Mouse (Mus musculus) myocyte (in vitro differentiated cells): ENCODE results near the gene Prpf8.
A peak's percentile ranks its signal among the peaks of the same experiment; 100 is the strongest.

Experiments
- E2F4 ChIP-seq: IDR thresholded peaks from one replicate; pipeline ENCODE4 v1.6.1; 2011; ENCODE audit warnings: mild to moderate bottlenecking, control low read depth, moderate library complexity; ENCODE audit not compliant: insufficient read depth
- POLR2A ChIP-seq: IDR thresholded peaks from one replicate; pipeline ENCODE4 v1.6.1; 2011; ENCODE audit warnings: low read depth, mild to moderate bottlenecking, control low read depth, moderate library complexity; ENCODE audit not compliant: insufficient read length
- POLR2AphosphoS2 ChIP-seq: IDR thresholded peaks from one replicate; pipeline ENCODE4 v1.6.1; 2011; ENCODE audit warnings: low read depth, control low read depth; ENCODE audit not compliant: insufficient read length
- REST ChIP-seq: IDR thresholded peaks from one replicate; pipeline ENCODE4 v1.6.1; 2011; ENCODE audit warnings: mild to moderate bottlenecking, control low read depth, moderate library complexity; ENCODE audit not compliant: insufficient read depth, insufficient read length
- TCF12 ChIP-seq: IDR thresholded peaks from one replicate; pipeline ENCODE4 v1.6.1; 2011; ENCODE audit warnings: mild to moderate bottlenecking, control low read depth; ENCODE audit not compliant: poor library complexity, insufficient read depth, severe bottlenecking
- TCF3 ChIP-seq: IDR thresholded peaks from one replicate; pipeline ENCODE4 v1.6.1; 2011; ENCODE audit warnings: low read depth, control low read depth; ENCODE audit not compliant: insufficient read length
- USF1 ChIP-seq: IDR thresholded peaks from one replicate; pipeline ENCODE4 v1.6.1; 2011; ENCODE audit warnings: low read depth, mild to moderate bottlenecking, control low read depth, moderate library complexity

- TF ChIP-seq POLR2A, result peak; percentile 8
- TF ChIP-seq POLR2AphosphoS2, result no peak
- no peak for TF ChIP-seq E2F4
- TF ChIP-seq REST, result no peak
- no peak for TF ChIP-seq TCF12
- no peak for TF ChIP-seq USF1
- no peak for TF ChIP-seq TCF3
Observed at GRCm38 (mm10) chr11:75459141-75459711, 27.4 kb upstream of the Prpf8 start.
